Comparison of ENCODE assay signal across 8 mouse cellular contexts in the genomic region with DNA sequence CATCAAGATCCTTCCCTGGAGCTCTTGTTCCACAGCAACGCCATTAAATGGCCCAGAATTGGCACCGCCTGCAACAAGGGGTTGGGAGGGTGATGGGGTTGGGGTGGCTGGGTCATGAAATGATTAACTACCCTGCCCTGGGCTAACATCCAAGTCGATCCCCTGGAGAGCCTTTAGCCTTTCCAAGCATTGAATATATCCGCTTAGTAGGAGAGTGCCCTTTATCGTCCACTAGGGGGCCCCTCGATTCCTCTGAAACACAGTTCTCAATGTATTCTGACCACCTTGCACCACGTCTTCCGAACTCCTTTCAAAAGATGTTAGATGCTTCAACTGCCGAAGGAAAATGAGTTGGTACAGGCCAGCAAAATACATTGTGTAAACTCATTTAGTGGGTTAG. TPM values are rescaled to one million over a fixed set of nuclear protein-coding genes. Genes with fewer than 3 reads are reported as not detected.
A peak's percentile ranks its signal among the peaks of the same experiment; 100 is the strongest.
DNase-seq lines count a peak whose midpoint lies in the region; ATAC-seq lines count a peak whose summit lies in the region.

No protein-coding gene starts in this region.

- H3K27ac ChIP-seq in kidney, embryonic 16.5 days (ENCODE audit: low read length), result no peak overlapping the region

- peak; percentile 73 for ATAC-seq in kidney, embryonic 16.5 days (ENCODE audit: low FRiP score, low TSS enrichment)

- WGBS in kidney, embryonic 16.5 days, result 3% methylated on average over 9 of the region's 9 CpGs

- H3K27me3 ChIP-seq in kidney, embryonic 16.5 days (ENCODE audit: insufficient read depth, low read length), result no peaks in the 10 kb centered on the region

- DNase-seq in ovary, postnatal 14 days (ENCODE audit: low spot score), result peak; percentile 46
- DNase-seq in ovary, adult 18-20 months (ENCODE audit: low spot score), result no peak
- peak; percentile 35 to 78 for DNase-seq in adrenal gland, adult (ENCODE audit: inconsistent age in 2 of 2, low spot score in 1 of 2)
- peak; percentile 18 for DNase-seq in fibroblast of lung, adult 2 months (ENCODE audit: low read depth)
- DNase-seq in lung, postnatal 25 days (ENCODE audit: low spot score), result peak; percentile 60
- DNase-seq in spleen, postnatal 4 days (ENCODE audit: low spot score in 2 of 2), result peak; percentile 49 to 77
- no peak for DNase-seq in cerebellum, adult 11 months

- peaks cover 15% of the 10 kb centered on the region for H3K4me1 ChIP-seq in kidney, embryonic 16.5 days (ENCODE audit: insufficient read depth, low read length)

- 0 out of 2 replicates have a peak, but pooled peaks cover 2% of the 10 kb centered on the region for H3K9me3 ChIP-seq in kidney, embryonic 16.5 days (ENCODE audit: low read length)

- H3K9ac ChIP-seq in kidney, embryonic 16.5 days (replicated peaks; ENCODE audit: low read length), result no peak overlapping the region

- no peak overlapping the region for H3K4me3 ChIP-seq in kidney, embryonic 16.5 days (ENCODE audit: low read length)

- H3K4me2 ChIP-seq in kidney, embryonic 16.5 days (replicated peaks; ENCODE audit: low read depth, low read length), result no peak overlapping the region

- H3K36me3 ChIP-seq in kidney, embryonic 16.5 days (ENCODE audit: insufficient read depth, low read length), result peaks cover 4% of the 10 kb centered on the region; the same call in 1 of the 2 replicates

RNA-seq across cellular contexts. Expression of gene Mettl2, which starts 2.2 kb away (rescaled TPM):
- 44.7 and 45.7 TPM in 2 replicates for polyA plus RNA-seq in kidney, embryonic 16.5 days (2015; fragmentation: Nextera tagmentation; extraction: Ambion mirVana)

RNA-seq across cellular contexts. Expression of gene Gm10842, which starts 22.7 kb away (rescaled TPM):
- not detected in 2 replicates for polyA plus RNA-seq in kidney, embryonic 16.5 days (2015; fragmentation: Nextera tagmentation; extraction: Ambion mirVana)

RNA-seq across cellular contexts. Expression of gene Tlk2, which starts 54.6 kb away (rescaled TPM):
- 14.0 and 18.4 TPM in 2 replicates for polyA plus RNA-seq in kidney, embryonic 16.5 days (2015; fragmentation: Nextera tagmentation; extraction: Ambion mirVana)

Comparison
In these comparisons a context has a peak if more than half of its experiments do, and no peak if none do; other contexts are left out.
1. DNase-seq: peak in ovary, postnatal 14 days (single experiment), adrenal gland, adult (2 of 2), fibroblast of lung, adult 2 months (single experiment), lung, postnatal 25 days (single experiment) and spleen, postnatal 4 days (2 of 2); none in ovary, adult 18-20 months (single experiment) and cerebellum, adult 11 months (single experiment).